Mouse (Mus musculus) kidney, adult 2 months (tissue): ENCODE data around the gene Tas2r144. TPM values are rescaled to one million over a fixed set of nuclear protein-coding genes. Genes with fewer than 3 reads are reported as not detected.
A peak's percentile ranks its signal among the peaks of the same experiment; 100 is the strongest.

ENCODE experiments used
- DNase-seq: peaks from one replicate; pipeline ENCODE4 v3.0.0; 2021
- H3K27ac ChIP-seq: fragments of 200-500 bp; 2 replicates; pipeline ENCODE4 v1.5.1; 2012; ENCODE audit warnings: low read depth, low read length, control low read depth, inconsistent platforms; ENCODE audit not compliant: insufficient read depth
- H3K27me3 ChIP-seq: fragments of 200-500 bp; replicated peaks from 2 replicates; pipeline ENCODE4 v1.6.1; 2012; ENCODE audit warnings: mild to moderate bottlenecking, moderate library complexity, low read length, inconsistent platforms; ENCODE audit not compliant: control insufficient read depth, insufficient read depth
- H3K36me3 ChIP-seq: fragments of 200-500 bp; 2 replicates; pipeline ENCODE4 v1.6.1; 2012; ENCODE audit warnings: mild to moderate bottlenecking, moderate library complexity, low read length, inconsistent platforms; ENCODE audit not compliant: control insufficient read depth, insufficient read depth
- H3K4me1 ChIP-seq: fragments of 200-500 bp; 2 replicates; pipeline ENCODE4 v1.6.1; 2011; ENCODE audit warnings: low read length; ENCODE audit not compliant: control insufficient read depth, insufficient read depth
- H3K4me3 ChIP-seq: fragments of 200-500 bp; 2 replicates; pipeline ENCODE4 v1.5.1; 2011; ENCODE audit warnings: mild to moderate bottlenecking, low read depth, low read length, control low read depth; ENCODE audit not compliant: insufficient read depth
- CTCF ChIP-seq: fragments of 200-500 bp; conservative IDR thresholded peaks from 2 replicates; pipeline ENCODE4 v1.5.1; 2011; ENCODE audit warnings: low read depth, mild to moderate bottlenecking, control low read depth, low read length, moderate library complexity, mixed read lengths; ENCODE audit not compliant: insufficient read depth, insufficient read length
- POLR2A ChIP-seq: fragments of 200-500 bp; IDR thresholded peaks from one replicate; pipeline ENCODE4 v1.6.1; 2011; ENCODE audit warnings: low read depth, low read length, control low read depth
- WGBS: fragments of 180-500 bp; shearing (Covaris S2); methylation state at CpG from one replicate; pipeline ENCODE4 v1.1.7; 2018; 5-methylcytosine and 5-hydroxymethylcytosine counted together
- polyA plus RNA-seq: library from polyadenylated mRNA; depleted of rRNA; stranded (reverse); fragments of >200 nt; gene quantifications from 2 replicates; pipeline ENCODE4 v1.2.3, GENCODE M21; 2012; rRNA removed

Tas2r144 gene
- not detected in 2 replicates for polyA plus RNA-seq

GRCm38 (mm10) chr6:42215028-42215427, at the start of gene Tas2r144:
Tas2r144 (plus strand) TSS chr6:42215328.
- Histone ChIP-seq H3K27me3 (no peaks in the 10 kb centered on the region), H3K36me3 (no peaks in the 10 kb centered on the region), H3K27ac (no peak within 1 kb of the TSS), H3K4me3 (no peak within 1 kb of the TSS), H3K4me1 (no peaks in the 10 kb centered on the region)
- no peak for TF ChIP-seq CTCF
- TF ChIP-seq POLR2A: no peak
- DNase-seq: no peak
- 86% methylated on average over 2 of the region's 2 CpGs for WGBS

GRCm38 (mm10) chr6:42182462-42182861, 32.7 kb upstream of the Tas2r144 start:
- Histone ChIP-seq H3K36me3 (no peaks in the 10 kb centered on the region), H3K4me1 (no peaks in the 10 kb centered on the region), H3K27ac (no peak overlapping the region), H3K4me3 (no peak overlapping the region), H3K27me3 (no peaks in the 10 kb centered on the region)
- 80% methylated on average over 1 of the region's 1 CpGs for whole genome bisulfite sequencing
- DNase-seq: no peak
- TF ChIP-seq CTCF (no peak), POLR2A (no peak)

- no peak for TF ChIP-seq CTCF
- TF ChIP-seq POLR2A: no peak
- DNase-seq: no peak
Observed at GRCm38 (mm10) chr6:42186230-42186629, 28.9 kb upstream of the Tas2r144 start.

GRCm38 (mm10) chr6:42197710-42198109, 17.4 kb upstream of the Tas2r144 start:
- Histone ChIP-seq H3K27ac (no peak overlapping the region), H3K36me3 (no peaks in the 10 kb centered on the region), H3K4me3 (no peak overlapping the region), H3K27me3 (no peaks in the 10 kb centered on the region), H3K4me1 (no peaks in the 10 kb centered on the region)
- TF ChIP-seq CTCF (no peak), POLR2A (no peak)
- peak; percentile 48 for DNase-seq
- WGBS: 24% methylated on average over 3 of the region's 3 CpGs

More at GRCm38 (mm10) chr6:42186230-42186629, 28.9 kb upstream of the Tas2r144 start:
- no peak overlapping the region for H3K4me3 ChIP-seq
- H3K27ac ChIP-seq: no peak overlapping the region
- no peaks in the 10 kb centered on the region for H3K4me1 ChIP-seq
- 47% methylated on average over 3 of the region's 3 CpGs for WGBS
- H3K36me3 ChIP-seq: no peaks in the 10 kb centered on the region
- H3K27me3 ChIP-seq: no peaks in the 10 kb centered on the region

GRCm38 (mm10) chr6:42199498-42199897, 15.6 kb upstream of the Tas2r144 start:
- no peaks in the 10 kb centered on the region for H3K4me1 ChIP-seq
- H3K36me3 ChIP-seq: no peaks in the 10 kb centered on the region
- no peaks in the 10 kb centered on the region for H3K27me3 ChIP-seq
- 56% methylated on average over 1 of the region's 1 CpGs for WGBS
- no peak overlapping the region for H3K4me3 ChIP-seq
- TF ChIP-seq CTCF: no peak
- TF ChIP-seq POLR2A: no peak
- no peak for DNase-seq
- no peak overlapping the region for H3K27ac ChIP-seq

GRCm38 (mm10) chr6:42222286-42222685, 7.2 kb downstream of the Tas2r144 start:
- DNase-seq: peak; percentile 51
- Histone ChIP-seq H3K36me3 (no peaks in the 10 kb centered on the region), H3K27ac (no peak overlapping the region), H3K27me3 (no peaks in the 10 kb centered on the region), H3K4me3 (no peak overlapping the region), H3K4me1 (no peaks in the 10 kb centered on the region)
- TF ChIP-seq POLR2A: no peak
- TF ChIP-seq CTCF: no peak
- 35% methylated on average over 3 of the region's 3 CpGs for WGBS

- H3K27ac ChIP-seq: no peak overlapping the region
- DNase-seq: no peak
- TF ChIP-seq CTCF (no peak), POLR2A (no peak)
- no peak overlapping the region for H3K4me3 ChIP-seq
- H3K36me3 ChIP-seq: no peaks in the 10 kb centered on the region
- 68% methylated on average over 4 of the region's 4 CpGs for WGBS
- no peaks in the 10 kb centered on the region for H3K27me3 ChIP-seq
- H3K4me1 ChIP-seq: no peaks in the 10 kb centered on the region
Observed at GRCm38 (mm10) chr6:42225046-42225445, 9.9 kb downstream of the Tas2r144 start.
